Mouse (Mus musculus) liver, adult 2 months (tissue): ENCODE measurements around the gene Cygb. TPM values are rescaled to one million over a fixed set of nuclear protein-coding genes. Genes with fewer than 3 reads are reported as not detected.
A peak's percentile ranks its signal among the peaks of the same experiment; 100 is the strongest.

Experiments used
- DNase-seq: peaks from one replicate; pipeline ENCODE4 v3.0.0-alpha.2; 2011; ENCODE audit warnings: low read depth, low spot score; ENCODE audit errors: extremely low read depth
- H3K27ac ChIP-seq: fragments of 200-500 bp; replicated peaks from 2 replicates; pipeline ENCODE4 v1.5.1; 2012; ENCODE audit warnings: low read depth, mild to moderate bottlenecking, control low read depth, inconsistent platforms, low read length; ENCODE audit not compliant: insufficient read depth
- H3K27me3 ChIP-seq: fragments of 200-500 bp; 2 replicates; pipeline ENCODE4 v1.6.1; 2012; ENCODE audit warnings: mild to moderate bottlenecking, moderate library complexity, low read length, inconsistent platforms; ENCODE audit not compliant: control insufficient read depth, insufficient read depth
- H3K36me3 ChIP-seq: fragments of 200-500 bp; 2 replicates; pipeline ENCODE4 v1.6.1; 2012; ENCODE audit warnings: low read length, inconsistent platforms; ENCODE audit not compliant: control insufficient read depth, insufficient read depth
- H3K4me1 ChIP-seq: fragments of 200-500 bp; 2 replicates; pipeline ENCODE4 v1.6.1; 2011; ENCODE audit warnings: low read length; ENCODE audit not compliant: control insufficient read depth, insufficient read depth
- H3K4me3 ChIP-seq: fragments of 200-500 bp; 2 replicates; pipeline ENCODE4 v1.5.1; 2011; ENCODE audit warnings: low read depth, mild to moderate bottlenecking, control low read depth, low read length, moderate library complexity; ENCODE audit not compliant: insufficient read depth
- H3K79me2 ChIP-seq: fragments of 200-500 bp; 2 replicates; pipeline ENCODE4 v1.6.1; 2012; ENCODE audit warnings: inconsistent platforms, mild to moderate bottlenecking, low read length, moderate library complexity; ENCODE audit not compliant: control insufficient read depth, insufficient read depth
- H3K9ac ChIP-seq: fragments of 200-500 bp; 2 replicates; pipeline ENCODE4 v1.6.1; 2012; ENCODE audit warnings: low read depth, mild to moderate bottlenecking, control low read depth, inconsistent platforms, low read length
- CTCF ChIP-seq: fragments of 200-500 bp; IDR thresholded peaks from 2 replicates; pipeline ENCODE4 v1.5.1; 2011; ENCODE audit warnings: low read depth, low read length, control low read depth
- POLR2A ChIP-seq: fragments of 200-500 bp; IDR thresholded peaks from 2 replicates; pipeline ENCODE4 v1.6.1; 2011; ENCODE audit warnings: low read length, control low read depth; ENCODE audit not compliant: insufficient read depth; ENCODE audit errors: extremely low read depth
- WGBS: fragments of 180-500 bp; shearing (Covaris S2); methylation state at CpG from one replicate; pipeline ENCODE4 v1.1.7; 2018; 5-methylcytosine and 5-hydroxymethylcytosine counted together
- polyA plus RNA-seq: library from polyadenylated mRNA; depleted of rRNA; stranded (reverse); fragments of >200 nt; gene quantifications from 2 replicates; pipeline ENCODE4 v1.2.3, GENCODE M21; 2012
- total RNA-seq: library from RNA; depleted of rRNA; stranded (reverse); fragments of >200 nt; gene quantifications from 2 replicates; pipeline ENCODE4 v1.2.3, GENCODE M21; 2014

The Cygb gene
- total and polyA plus RNA-seq, 2 experiments, result 2.6 to 5.6 TPM

DNA sequence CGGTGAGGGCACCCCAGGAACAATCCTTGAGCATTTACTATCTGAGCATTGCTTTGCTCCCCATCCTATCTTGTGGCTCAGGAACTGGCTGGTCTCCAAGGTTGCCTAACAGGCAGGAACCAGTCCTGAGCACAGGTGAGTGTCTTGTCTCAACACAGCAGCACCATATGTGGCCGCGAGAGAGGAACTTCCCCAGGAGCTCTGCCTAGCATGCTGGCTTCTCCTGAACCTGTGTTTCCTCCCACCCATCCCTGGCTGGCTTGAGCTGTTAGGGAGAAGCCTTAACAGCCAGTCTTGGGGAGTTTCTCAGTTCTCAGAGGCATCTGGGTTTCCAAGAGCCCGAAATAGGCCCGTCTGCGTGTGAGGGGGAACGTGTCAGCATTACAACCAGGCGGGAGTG is 2.8 kb downstream of the Cygb start:
- DNase-seq, result no peak
- Histone ChIP-seq H3K27me3 (peaks cover 10% of the 10 kb centered on the region; the same call in 1 of the 2 replicates), H3K27ac (no peak overlapping the region), H3K9ac (no peak overlapping the region), H3K4me3 (no peak overlapping the region), H3K79me2 (no peaks in the 10 kb centered on the region), H3K36me3 (no peaks in the 10 kb centered on the region), H3K4me1 (no peaks in the 10 kb centered on the region)
- TF ChIP-seq POLR2A (no peak), CTCF (no peak)
- WGBS, result 79% methylated on average over 8 of the region's 8 CpGs

DNA sequence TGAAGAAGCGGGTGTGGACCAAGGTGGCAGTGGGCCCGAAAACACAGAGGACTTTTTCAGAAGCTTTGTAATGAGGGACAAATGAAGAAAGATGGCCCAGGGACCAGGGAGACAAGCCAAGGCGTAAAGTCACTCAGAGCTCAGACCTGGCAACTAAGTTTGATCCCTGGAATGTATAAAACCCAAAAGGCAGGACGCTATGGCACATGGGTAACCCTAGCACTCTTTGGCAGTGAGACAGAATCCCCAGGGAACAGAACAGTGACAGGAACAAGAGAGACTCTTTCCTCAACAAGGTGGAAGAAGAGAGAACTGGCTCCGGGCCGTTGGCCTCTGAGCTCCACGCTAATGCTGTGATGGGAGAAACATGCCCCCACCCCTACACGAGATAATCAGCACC is 3.3 kb downstream of the Cygb start:
- no peak overlapping the region for H3K4me3 ChIP-seq
- H3K79me2 ChIP-seq, result no peaks in the 10 kb centered on the region
- no peaks in the 10 kb centered on the region for H3K36me3 ChIP-seq
- TF ChIP-seq POLR2A (no peak), CTCF (no peak)
- no peak overlapping the region for H3K27ac ChIP-seq
- H3K9ac ChIP-seq, result no peak overlapping the region
- WGBS, result 87% methylated on average over 8 of the region's 8 CpGs
- no peak for DNase-seq
- no peaks in the 10 kb centered on the region for H3K4me1 ChIP-seq
- H3K27me3 ChIP-seq, result peaks cover 10% of the 10 kb centered on the region; the same call in 1 of the 2 replicates

DNA sequence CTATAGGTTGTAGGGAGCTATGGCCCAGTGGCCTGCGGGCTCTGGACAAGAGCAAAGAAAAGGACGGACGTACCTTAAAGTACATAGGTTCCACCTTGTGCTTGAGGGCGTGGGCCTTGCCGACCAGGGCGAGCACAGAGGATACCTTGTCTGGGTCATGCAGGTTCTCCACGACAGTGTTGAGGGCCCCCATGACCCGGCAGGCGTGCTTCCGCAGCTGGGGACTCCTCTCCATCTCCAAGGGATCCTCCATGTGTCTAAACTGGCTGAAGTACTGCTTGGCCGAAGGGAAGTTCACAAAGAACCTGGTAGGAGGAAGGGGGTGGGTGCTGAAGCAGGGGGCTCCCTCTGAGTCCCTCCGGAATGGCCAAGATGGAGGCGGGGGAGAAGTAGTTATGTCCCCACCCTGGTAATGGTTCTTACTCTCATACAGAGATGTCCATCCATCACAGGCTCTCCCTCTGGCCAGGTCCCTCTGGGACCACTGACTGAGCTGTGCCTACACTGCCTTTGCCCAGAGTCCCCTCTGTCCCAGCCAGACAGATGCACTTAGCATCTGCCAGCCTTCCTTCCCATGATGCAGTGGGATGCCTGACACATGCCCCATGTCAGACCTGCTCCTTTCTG is 4.3 kb downstream of the Cygb start:
- no peaks in the 10 kb centered on the region for H3K79me2 ChIP-seq
- H3K4me3 ChIP-seq, result no peak overlapping the region
- WGBS, result 89% methylated on average over 13 of the region's 13 CpGs
- no peaks in the 10 kb centered on the region for H3K4me1 ChIP-seq
- H3K36me3 ChIP-seq, result no peaks in the 10 kb centered on the region
- DNase-seq, result no peak
- TF ChIP-seq CTCF (no peak), POLR2A (no peak)
- peaks cover 10% of the 10 kb centered on the region; the same call in 1 of the 2 replicates for H3K27me3 ChIP-seq
- H3K27ac ChIP-seq, result no peak overlapping the region
- no peak overlapping the region for H3K9ac ChIP-seq

DNA sequence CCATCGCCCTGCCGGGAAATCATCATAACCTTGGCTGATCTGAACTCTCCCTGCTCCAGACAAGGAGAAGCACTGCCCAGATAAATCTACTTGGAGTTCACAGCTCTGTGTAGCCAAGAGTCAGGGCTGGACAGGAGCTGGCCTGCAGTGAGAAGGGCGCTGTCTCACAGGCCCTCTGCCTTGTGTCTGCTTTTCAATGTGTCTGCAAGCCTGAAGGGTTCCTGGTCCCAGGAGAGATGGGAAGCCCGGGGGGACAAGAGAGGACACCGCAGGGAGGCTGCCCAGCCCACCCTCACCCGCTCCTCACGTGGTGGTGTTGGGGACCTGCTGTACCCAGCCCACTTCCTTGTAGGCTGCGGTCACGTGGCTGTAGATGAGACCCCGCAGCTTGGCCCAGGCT is 5.1 kb downstream of the Cygb start:
- H3K27me3 ChIP-seq, result peaks cover 4% of the 10 kb centered on the region; the same call in 1 of the 2 replicates

DNA sequence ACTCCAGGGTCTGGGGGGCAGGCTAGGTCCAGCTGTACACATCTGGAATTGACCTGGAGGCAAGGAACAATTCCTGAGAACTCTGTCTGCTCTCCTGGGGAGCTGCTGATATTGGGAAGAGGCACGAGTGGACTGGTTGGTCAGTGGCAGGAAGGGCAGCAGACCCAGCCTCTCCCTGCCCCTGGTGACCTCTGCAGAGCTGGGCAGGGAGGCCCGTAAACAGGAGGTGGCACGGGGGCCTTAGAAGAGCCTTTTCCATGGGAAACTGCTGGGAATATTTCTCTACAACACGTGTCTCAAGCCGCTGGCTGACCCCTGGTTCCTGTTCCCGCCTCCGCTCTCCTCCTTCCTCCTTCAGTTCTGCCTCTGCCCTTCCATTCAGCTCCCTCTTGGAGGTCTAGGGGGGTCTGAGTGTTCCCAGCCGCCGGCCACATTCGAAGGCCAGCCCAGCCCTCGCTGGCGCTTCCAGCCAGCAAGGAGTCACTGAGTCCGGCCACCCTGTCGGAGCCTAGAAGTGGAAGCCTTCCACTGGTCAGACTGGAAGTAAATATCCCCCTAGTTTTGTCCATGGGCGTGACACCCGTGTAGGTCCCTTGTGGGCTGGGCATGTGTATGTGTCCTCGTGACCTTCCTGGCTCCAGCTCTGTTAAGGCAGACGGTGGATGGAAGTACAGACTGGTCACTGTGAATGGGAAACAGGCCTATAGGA is 5.7 kb downstream of the Cygb start:
- WGBS, result 61% methylated on average over 18 of the region's 18 CpGs
- H3K4me3 ChIP-seq, result no peak overlapping the region
- no peaks in the 10 kb centered on the region; the same call in 1 of the 2 replicates for H3K27me3 ChIP-seq
- H3K27ac ChIP-seq, result peak overlapping the region; percentile 71
- H3K36me3 ChIP-seq, result no peaks in the 10 kb centered on the region
- H3K9ac ChIP-seq, result no peak overlapping the region
- TF ChIP-seq CTCF (no peak), POLR2A (no peak)
- peak; percentile 18 for DNase-seq
- no peaks in the 10 kb centered on the region for H3K4me1 ChIP-seq
- no peaks in the 10 kb centered on the region for H3K79me2 ChIP-seq

More for the DNA sequence above, 5.1 kb downstream of the Cygb start:
- Histone ChIP-seq H3K9ac (no peak overlapping the region), H3K27ac (peak overlapping the region; percentile 71), H3K79me2 (no peaks in the 10 kb centered on the region), H3K4me3 (no peak overlapping the region), H3K36me3 (no peaks in the 10 kb centered on the region), H3K4me1 (no peaks in the 10 kb centered on the region)
- no peak for TF ChIP-seq CTCF
- TF ChIP-seq POLR2A, result no peak
- WGBS, result 80% methylated on average over 10 of the region's 10 CpGs
- DNase-seq, result no peak

DNA sequence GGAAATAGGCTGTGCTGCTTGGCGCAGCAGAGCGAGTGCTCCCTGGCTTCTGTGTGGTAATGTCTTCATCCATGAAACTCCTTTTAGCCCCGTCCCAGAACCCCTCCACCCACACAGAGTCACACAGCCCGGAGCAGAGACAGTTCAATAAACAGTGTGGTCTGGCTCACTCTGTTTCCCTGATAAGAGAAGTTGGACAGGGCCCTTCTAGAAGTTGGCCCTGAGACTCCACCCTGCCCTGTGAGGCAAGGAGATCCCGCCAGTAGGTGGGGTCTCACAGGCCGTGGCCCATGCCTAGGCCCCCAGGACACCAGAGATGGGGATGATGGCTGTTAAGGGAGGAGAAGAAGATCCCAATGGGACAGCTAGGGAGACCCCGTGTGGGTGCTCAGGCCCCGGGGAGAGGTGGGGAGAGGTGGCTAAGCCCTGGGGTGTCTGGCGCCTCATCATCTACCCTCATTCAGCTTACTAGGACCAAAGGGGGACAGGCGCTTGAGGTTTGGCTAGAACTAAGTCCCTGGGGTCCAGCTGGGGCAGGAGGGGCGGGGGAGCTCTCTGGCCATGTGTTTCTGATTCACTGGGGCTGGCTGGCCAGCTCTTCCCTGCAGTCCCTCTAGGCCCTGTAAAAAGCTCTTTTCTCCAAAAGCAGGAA is 6.6 kb downstream of the Cygb start:
- Histone ChIP-seq H3K27ac (peak overlapping the region; percentile 58), H3K9ac (no peak overlapping the region), H3K4me1 (no peaks in the 10 kb centered on the region), H3K4me3 (no peak overlapping the region), H3K27me3 (no peaks in the 10 kb centered on the region), H3K36me3 (no peaks in the 10 kb centered on the region), H3K79me2 (no peaks in the 10 kb centered on the region)
- TF ChIP-seq POLR2A (no peak), CTCF (no peak)
- WGBS, result 69% methylated on average over 11 of the region's 11 CpGs
- DNase-seq, result peak; percentile 25
